Mouse (Mus musculus): ENCODE data around the gene 3110070M22Rik. TPM values are rescaled to one million over a fixed set of nuclear protein-coding genes. Genes with fewer than 3 reads are reported as not detected.

3110070M22Rik gene
- polyA plus RNA-seq, 1 experiment from 2014 or later = 0.86 TPM

Other genes with a start within 250 kb of the 3110070M22Rik start
- 114 and 117 TPM in 2 replicates for gene Paip1, start 59.8 kb downstream of the 3110070M22Rik start, polyA plus RNA-seq (2016; fragmentation: Nextera tagmentation; extraction: Ambion mirVana)
- 72.1 and 76.5 TPM in 2 replicates for gene 4833420G17Rik, start 25.6 kb downstream of the 3110070M22Rik start, polyA plus RNA-seq (2016; fragmentation: Nextera tagmentation; extraction: Ambion mirVana)
- 1.0 and 1.3 TPM in 2 replicates for gene Tmem267, start 344 bp downstream of the 3110070M22Rik start, polyA plus RNA-seq (2016; fragmentation: Nextera tagmentation; extraction: Ambion mirVana)
- gene Ccl28, start 135.4 kb upstream of the 3110070M22Rik start, polyA plus RNA-seq (2016; fragmentation: Nextera tagmentation; extraction: Ambion mirVana) = 0.10 TPM in 1 of 2 replicates, not detected in the other
- 245 and 273 TPM in 2 replicates for gene Hmgcs1, start 202.0 kb upstream of the 3110070M22Rik start, polyA plus RNA-seq (2016; fragmentation: Nextera tagmentation; extraction: Ambion mirVana)

Measured in embryonic facial prominence, embryonic 10.5 days (tissue).